Mouse (Mus musculus) adrenal gland, postnatal 14 days (tissue): ENCODE data around the gene Cdk13. TPM values are rescaled to one million over a fixed set of nuclear protein-coding genes. Genes with fewer than 3 reads are reported as not detected.
A peak's percentile ranks its signal among the peaks of the same experiment; 100 is the strongest.

ENCODE experiments used
- DNase-seq: peaks from one replicate; pipeline ENCODE4 v3.0.0; 2021; ENCODE audit warnings: mixed read lengths
- long read RNA-seq, 2 experiments: library from polyadenylated mRNA; stranded (forward); transcript quantifications; one replicate each; pipeline ENCODE4 v2.0.0; 2021
- total RNA-seq: library from RNA; stranded (reverse); gene quantifications from 2 replicates; pipeline ENCODE4 v1.2.3, GENCODE M21; 2021

Gene Cdk13
- total RNA-seq = 51.3 and 54.2 TPM in 2 replicates
- long read RNA-seq, experiment 1, full-length matches to known transcripts = 6 of 16 reads
- long read RNA-seq, experiment 1, partial matches to known transcripts = 2 of 16 reads
- long read RNA-seq, experiment 1, other reads (novel, unspliced or antisense) = 8 of 16 reads
- long read RNA-seq, experiment 2, full-length matches to known transcripts = 4 of 9 reads
- long read RNA-seq, experiment 2, partial matches to known transcripts = 0 of 9 reads
- long read RNA-seq, experiment 2, other reads (novel, unspliced or antisense) = 5 of 9 reads

DNA sequence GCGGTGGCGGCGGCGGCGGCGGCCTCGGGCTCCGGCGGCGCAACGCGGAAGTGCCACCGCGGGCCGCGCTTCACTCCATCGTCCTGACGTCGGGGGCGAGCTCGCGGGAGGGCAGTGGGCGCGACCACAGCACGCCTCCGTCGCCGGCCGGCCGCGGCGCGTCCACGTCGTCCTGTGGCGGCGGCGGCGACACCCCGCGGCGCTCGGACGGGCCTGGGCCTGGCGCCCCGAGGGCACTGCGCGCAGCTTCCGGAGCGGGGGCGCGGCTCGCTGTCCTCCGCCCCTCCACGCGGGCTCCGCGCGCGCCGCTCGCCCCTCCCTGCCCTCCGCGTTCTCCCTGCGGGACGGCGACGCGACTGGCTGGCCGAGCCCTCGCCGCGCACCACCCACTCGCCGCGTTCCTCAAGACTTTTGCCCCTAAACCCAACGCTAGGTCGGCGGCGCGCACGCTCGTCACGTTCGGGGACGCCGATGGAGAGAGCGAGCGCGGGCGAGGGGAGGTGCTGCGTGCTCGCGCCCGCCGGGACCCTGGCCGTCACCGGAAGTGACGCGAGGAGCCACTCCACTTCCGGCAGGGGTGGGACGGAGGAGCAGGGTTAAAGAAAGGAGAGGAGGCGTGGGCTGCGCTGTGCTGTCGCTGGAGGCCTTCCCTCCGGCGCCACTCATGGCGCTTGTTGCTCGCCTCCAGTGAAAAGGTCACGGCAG, at the start of gene Cdk13:
Gene Cdk13, minus strand, starts transcription at position 189 of the 705 bp plus-strand sequence.
- peak; percentile 100 for DNase-seq

DNA sequence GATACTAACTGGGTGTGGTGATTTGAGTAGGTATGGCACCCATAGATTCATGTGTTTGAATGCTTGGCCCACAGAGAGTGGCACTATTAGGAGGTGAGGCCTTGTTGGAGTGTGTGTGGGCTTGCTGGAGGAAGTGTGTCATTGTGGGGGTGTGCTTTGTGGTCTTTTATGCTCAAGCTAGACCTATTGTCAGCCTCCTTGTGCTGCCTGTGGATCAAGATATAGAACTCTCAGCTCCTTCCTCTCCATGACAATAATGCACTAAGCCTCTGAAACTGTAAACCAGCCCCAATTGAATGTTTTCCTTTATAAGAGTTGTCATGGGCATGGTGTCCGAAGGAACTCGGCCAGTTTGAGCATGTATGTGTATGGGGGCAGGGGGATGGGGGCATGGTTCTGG, 38.4 kb upstream of the Cdk13 start:
- DNase-seq = no peak

- DNase-seq = no peak
Measured at GRCm38 (mm10) chr13:17842756-17843155, 37.9 kb upstream of the Cdk13 start.

- DNase-seq = no peak
Measured at GRCm38 (mm10) chr13:17839137-17839536, 34.2 kb upstream of the Cdk13 start.

GRCm38 (mm10) chr13:17838484-17838851, 33.6 kb upstream of the Cdk13 start:
- DNase-seq = peak; percentile 77

GRCm38 (mm10) chr13:17837610-17838483, 33.0 kb upstream of the Cdk13 start:
- peak; percentile 54 for DNase-seq

GRCm38 (mm10) chr13:17836808-17837207, 31.9 kb upstream of the Cdk13 start:
- no peak for DNase-seq

GRCm38 (mm10) chr13:17832940-17833339, 28.0 kb upstream of the Cdk13 start:
- DNase-seq = no peak

GRCm38 (mm10) chr13:17817226-17817625, 12.3 kb upstream of the Cdk13 start:
- no peak for DNase-seq

GRCm38 (mm10) chr13:17805614-17805975, 698 bp upstream of the Cdk13 start:
- no peak for DNase-seq

DNA sequence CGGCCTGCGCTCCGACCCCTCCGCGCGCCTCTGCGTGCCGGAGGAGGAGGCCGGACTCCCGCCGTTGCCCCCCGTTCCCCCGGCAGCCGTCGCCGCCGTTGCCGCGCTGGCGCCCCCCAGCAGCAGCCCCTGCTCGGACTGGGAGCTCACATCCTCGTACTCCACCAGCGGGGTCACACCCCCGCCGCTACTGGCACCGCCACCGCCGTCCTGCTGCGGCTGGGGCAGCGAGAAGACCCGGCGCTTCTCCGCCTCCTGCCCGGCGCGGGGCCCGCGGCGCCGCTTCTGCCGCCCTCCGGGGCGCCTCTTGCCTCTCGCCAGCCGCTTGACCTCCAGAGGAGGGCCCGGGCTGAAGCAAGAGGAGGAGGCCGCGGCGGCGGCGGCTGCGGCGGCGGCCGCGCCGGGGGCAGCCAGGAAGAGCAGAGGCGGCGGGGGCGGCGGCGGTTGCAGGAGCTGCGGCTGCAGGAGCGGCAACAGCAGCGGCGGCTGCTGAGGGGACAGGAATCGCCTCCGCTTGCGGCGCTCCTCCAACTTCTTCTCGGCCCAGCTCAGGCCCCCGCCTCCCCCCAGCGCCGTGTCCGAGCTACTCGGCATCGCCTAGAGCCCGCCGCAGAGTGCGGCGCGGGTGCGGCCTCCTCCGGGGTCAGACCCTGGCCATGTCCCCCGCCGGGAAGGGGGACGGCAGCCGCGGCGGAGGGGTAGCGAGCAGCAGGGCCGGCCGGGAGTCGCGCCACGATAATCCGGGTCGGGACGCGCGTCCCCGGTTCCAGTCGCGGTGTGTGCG, 647 bp downstream of the Cdk13 start:
- peak; percentile 75 for DNase-seq

DNA sequence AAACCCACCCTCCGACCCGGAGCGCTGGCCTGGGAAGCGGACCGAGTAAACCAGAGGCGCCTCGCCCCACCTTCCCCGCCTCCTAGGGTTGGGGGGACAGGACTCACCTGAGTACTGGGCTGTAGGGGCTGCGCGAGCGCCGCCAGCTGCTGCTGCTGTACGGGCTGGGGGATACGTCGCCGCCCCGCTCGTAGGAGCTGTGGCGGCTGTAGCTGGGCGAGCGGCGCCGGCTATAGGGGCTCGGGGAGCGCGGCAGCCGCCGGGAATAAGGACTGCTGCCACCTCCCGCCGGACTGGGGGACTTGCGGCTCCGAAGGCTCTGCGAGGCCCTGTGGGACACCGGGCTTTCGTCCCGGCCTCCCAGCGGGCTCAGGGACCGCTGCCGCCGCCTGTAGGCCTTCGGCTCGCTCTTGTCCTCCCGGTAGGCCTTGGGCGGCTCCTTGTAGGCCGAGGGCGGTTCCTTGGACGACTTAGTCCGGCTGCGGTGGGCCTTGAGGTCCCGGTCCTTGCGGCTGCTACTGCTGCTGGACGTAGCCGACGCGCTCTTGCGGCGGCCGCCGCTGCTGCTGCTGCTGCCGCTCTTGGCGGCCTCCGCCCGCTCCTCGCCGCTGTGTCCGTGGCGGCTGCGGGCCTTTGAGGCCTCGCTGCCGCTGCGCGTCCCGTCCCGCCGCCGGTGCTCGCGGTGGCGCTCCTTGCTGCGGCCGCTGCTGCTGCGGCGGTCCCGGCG, 1.4 kb downstream of the Cdk13 start:
- peak; percentile 90 for DNase-seq

DNA sequence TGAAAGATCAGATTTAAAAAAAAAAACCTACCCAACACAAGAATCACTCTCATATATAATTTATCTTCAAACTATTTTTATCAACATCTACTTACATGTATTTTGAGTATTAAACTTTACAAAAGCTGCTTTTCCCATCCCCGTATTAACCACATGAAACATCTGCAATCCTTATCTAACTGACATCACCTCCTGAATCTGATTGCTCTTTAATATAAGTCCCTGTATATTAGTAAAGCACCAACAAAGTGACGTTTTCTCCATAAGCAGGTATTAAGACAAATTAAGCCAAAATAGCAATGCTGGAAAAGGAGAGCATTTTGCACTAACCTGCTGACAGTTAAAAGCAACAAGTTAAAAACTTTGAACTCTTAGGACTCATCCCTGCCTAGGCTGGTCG, 2.0 kb downstream of the Cdk13 start:
- DNase-seq = no peak

- DNase-seq = no peak
Measured at GRCm38 (mm10) chr13:17799735-17800134, 5.2 kb downstream of the Cdk13 start.

- no peak for DNase-seq
Measured at GRCm38 (mm10) chr13:17795757-17796456, 9.0 kb downstream of the Cdk13 start.

DNA sequence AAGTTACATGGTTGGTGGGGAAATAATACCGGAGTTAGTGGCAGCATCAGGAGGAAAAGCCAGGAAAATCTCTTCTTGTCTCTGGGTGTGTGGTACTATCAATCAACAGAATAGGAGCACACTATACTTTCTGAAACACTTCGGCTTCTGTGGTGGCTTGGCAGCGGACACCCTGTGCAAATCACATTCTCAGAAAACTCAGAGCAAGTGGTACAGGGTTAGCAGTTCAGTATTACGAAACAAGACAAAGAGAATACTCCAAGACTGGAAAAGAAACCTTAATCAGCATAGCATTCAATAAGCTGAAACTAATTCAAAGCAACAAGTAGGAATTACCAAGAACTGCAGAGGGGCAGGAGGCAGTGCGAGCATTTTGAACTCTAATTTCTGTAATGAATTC, 21.3 kb downstream of the Cdk13 start:
- DNase-seq = no peak

DNA sequence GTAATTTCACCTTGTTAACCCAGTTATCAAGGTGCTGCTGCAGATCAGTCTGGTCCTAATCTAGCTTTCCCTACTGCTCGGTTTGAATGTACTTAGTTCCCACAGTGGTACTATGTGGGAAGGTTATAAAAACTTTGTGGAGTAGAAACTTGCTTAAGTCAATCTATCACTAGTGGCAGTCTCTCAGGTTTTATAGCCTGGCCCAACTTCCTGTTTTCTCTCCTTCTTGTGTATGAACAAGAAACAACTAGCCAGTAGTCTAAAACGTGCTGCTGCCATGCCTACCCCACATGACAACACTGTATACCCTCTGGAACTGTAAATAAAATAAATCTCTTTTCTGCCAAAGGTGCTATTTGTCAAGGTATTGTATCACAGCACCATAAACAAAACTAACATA, 25.0 kb downstream of the Cdk13 start:
- no peak for DNase-seq

- DNase-seq = no peak
Measured at GRCm38 (mm10) chr13:17776303-17776702, 28.6 kb downstream of the Cdk13 start.

- no peak for DNase-seq
Measured at GRCm38 (mm10) chr13:17775364-17775763, 29.5 kb downstream of the Cdk13 start.

DNA sequence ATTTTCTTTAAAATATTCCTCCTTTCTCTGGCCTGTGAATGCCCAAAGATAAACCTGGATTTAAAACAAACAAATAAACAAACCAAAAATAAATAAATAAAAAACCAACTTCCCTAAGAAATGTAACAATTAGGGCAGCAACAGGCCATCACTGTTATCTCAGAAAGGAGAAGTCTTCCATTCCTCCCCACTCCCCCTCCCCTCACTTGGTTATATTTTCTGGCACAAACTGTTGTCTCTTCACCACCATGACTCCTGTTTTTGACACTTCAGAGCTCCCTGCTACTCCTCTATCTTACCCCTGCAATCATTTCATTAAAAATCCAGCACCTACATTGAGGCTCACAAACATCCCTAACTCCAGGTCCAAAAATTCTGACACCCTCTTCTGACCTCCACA, 31.8 kb downstream of the Cdk13 start:
- DNase-seq = no peak

DNA sequence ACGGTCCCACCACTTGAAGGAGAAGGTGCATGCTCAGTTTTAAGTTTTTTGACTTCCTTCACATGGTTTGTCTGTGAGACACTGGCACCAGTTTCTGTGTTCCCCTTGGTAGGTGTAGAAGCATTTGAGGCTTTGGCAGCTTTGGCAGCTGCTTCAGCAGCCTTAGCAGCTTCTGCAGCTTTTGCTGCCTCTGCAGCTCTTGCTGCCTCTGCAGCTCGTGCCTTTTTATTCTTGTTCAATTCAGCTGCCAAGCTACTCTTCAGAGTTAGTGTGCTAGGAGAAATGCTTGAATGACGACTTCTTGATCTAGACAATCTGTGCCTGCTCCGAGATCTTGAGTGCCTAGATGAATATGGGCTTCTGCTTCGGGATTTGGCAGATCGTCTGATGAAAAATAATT, 32.3 kb downstream of the Cdk13 start:
- DNase-seq = no peak
